Mouse (Mus musculus): Measurements from ENCODE around the gene Dennd1a.

DNA sequence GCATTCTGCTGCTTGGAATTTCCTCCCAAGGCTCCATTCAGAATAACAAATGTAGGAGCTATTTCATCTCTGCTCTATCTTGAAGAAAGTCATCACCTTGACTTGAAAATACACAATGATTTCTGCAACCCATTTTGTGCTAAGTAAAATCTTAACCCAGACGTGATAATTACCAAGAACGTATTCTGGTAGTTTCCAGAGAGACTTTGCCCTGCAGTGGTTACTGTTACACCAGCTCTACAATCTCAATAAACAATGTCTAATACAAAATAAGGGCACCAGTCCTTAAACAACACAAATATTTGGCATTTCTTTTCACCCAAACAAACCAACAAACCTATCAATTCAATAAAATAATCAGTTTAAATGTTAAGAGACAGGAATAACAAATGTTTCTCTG is 82.5 kb downstream of the Dennd1a start:
- TF ChIP-seq CTCF (conservative IDR thresholded peaks at IDR 0.05; ENCODE audit: insufficient read depth, insufficient read length, low read depth, low read length) (no peak), POLR2A (IDR thresholded peaks at IDR 0.05; ENCODE audit: low read depth, low read length) (no peak)
